Mouse (Mus musculus) forebrain, embryonic 11.5 days (tissue): ENCODE measurements around the gene Smyd3. TPM values are rescaled to one million over a fixed set of nuclear protein-coding genes. Genes with fewer than 3 reads are reported as not detected.

Source experiments
- ATAC-seq: fragments of 200-750 bp; cut with Nextera tagmentation; replicated peaks from 2 replicates; pipeline ENCODE4 v1.8.0; 2017; ENCODE audit warnings: moderate TSS enrichment; ENCODE audit not compliant: low FRiP score
- DNase-seq: peaks from one replicate; pipeline ENCODE4 v3.0.0-alpha.2; 2017; ENCODE audit warnings: low spot score
- H3K27ac ChIP-seq: fragments of 300-500 bp; sonication (generic); 2 replicates; pipeline ENCODE4 v1.5.1; 2014; ENCODE audit warnings: low read depth, low read length
- H3K27me3 ChIP-seq: fragments of 300-500 bp; sonication (generic); 2 replicates; pipeline ENCODE4 v1.6.1; 2014; ENCODE audit warnings: mild to moderate bottlenecking, low read length, mixed read lengths; ENCODE audit not compliant: control insufficient read depth, insufficient read depth
- H3K36me3 ChIP-seq: fragments of 300-500 bp; sonication (generic); 2 replicates; pipeline ENCODE4 v1.6.1; 2014; ENCODE audit warnings: mild to moderate bottlenecking, low read length, moderate library complexity, mixed read lengths; ENCODE audit not compliant: control insufficient read depth, insufficient read depth
- H3K4me1 ChIP-seq: fragments of 300-500 bp; sonication (generic); replicated peaks from 2 replicates; pipeline ENCODE4 v1.6.1; 2014; ENCODE audit warnings: low read length, mixed read lengths; ENCODE audit not compliant: control insufficient read depth, insufficient read depth
- H3K4me2 ChIP-seq: fragments of 300-500 bp; sonication (generic); 2 replicates; pipeline ENCODE4 v1.6.1; 2014; ENCODE audit warnings: low read depth, mild to moderate bottlenecking, low read length, moderate library complexity, mixed read lengths; ENCODE audit not compliant: severe bottlenecking
- H3K4me3 ChIP-seq: fragments of 300-500 bp; sonication (generic); 2 replicates; pipeline ENCODE4 v1.5.1; 2014; ENCODE audit warnings: low read depth, low read length
- H3K9ac ChIP-seq: fragments of 300-500 bp; sonication (generic); 2 replicates; pipeline ENCODE4 v1.6.1; 2014; ENCODE audit warnings: low read length
- H3K9me3 ChIP-seq: fragments of 300-500 bp; sonication (generic); 2 replicates; pipeline ENCODE4 v1.6.1; 2016; ENCODE audit warnings: low read length, mixed read lengths; ENCODE audit not compliant: control insufficient read depth
- WGBS: fragments of 180-500 bp; shearing (Covaris S2); extraction: QIAGEN DNeasy Blood & Tissue Kit; methylation state at CpG from one replicate; pipeline ENCODE4 v1.1.7; 2014; 5-methylcytosine and 5-hydroxymethylcytosine counted together
- polyA plus RNA-seq: library from polyadenylated mRNA; unstranded; fragments of >200 nt; fragmentation: Nextera tagmentation; extraction: Ambion mirVana; gene quantifications from 2 replicates; pipeline ENCODE4 v1.2.1, GENCODE M21; 2014

Smyd3 gene
- polyA plus RNA-seq, 1 experiment from 2014 or later, result 14.1 TPM

GRCm38 (mm10) chr1:179398639-179399038 is 119.2 kb downstream of the Smyd3 start:
- ATAC-seq (no peak), DNase-seq (no peak)
- H3K27ac ChIP-seq, result no peak overlapping the region
- H3K36me3 ChIP-seq, result no peaks in the 10 kb centered on the region
- H3K27me3 ChIP-seq, result no peaks in the 10 kb centered on the region
- 94% methylated on average over 4 of the region's 4 CpGs for WGBS
- no peak overlapping the region for H3K4me2 ChIP-seq
- no peak overlapping the region for H3K9ac ChIP-seq
- H3K9me3 ChIP-seq, result no peaks in the 10 kb centered on the region
- no peaks in the 10 kb centered on the region for H3K4me1 ChIP-seq
- no peak overlapping the region for H3K4me3 ChIP-seq

GRCm38 (mm10) chr1:179386237-179386975 is 131.4 kb downstream of the Smyd3 start:
- 57% methylated on average over 15 of the region's 15 CpGs for WGBS
- no peak overlapping the region for H3K9ac ChIP-seq
- no peaks in the 10 kb centered on the region for H3K36me3 ChIP-seq
- no peak overlapping the region for H3K27ac ChIP-seq
- DNase-seq (peak; percentile 50), ATAC-seq (no peak)
- H3K4me3 ChIP-seq, result no peak overlapping the region
- no peak overlapping the region for H3K4me2 ChIP-seq
- H3K9me3 ChIP-seq, result no peaks in the 10 kb centered on the region
- no peaks in the 10 kb centered on the region for H3K27me3 ChIP-seq
- no peaks in the 10 kb centered on the region for H3K4me1 ChIP-seq

DNA sequence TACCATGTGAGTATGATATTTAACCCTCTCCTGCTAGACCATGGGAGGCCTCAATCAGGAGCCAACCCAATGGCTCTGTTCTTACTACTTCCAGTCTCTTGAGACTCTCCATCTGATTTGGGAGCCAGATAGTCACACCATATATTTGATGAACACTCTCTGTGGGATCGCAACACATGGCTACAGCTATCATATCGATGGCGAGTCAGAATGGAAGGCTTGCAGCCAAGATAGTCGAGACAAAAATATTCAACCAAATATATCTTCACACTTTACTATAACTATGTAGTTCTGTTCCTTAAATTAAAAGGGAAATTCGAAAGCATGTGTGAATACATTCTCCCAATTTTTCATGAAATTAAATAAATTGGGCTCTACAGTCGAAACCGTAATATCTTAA is 132.2 kb downstream of the Smyd3 start:
- no peak overlapping the region for H3K4me2 ChIP-seq
- H3K27me3 ChIP-seq, result no peaks in the 10 kb centered on the region
- H3K4me3 ChIP-seq, result no peak overlapping the region
- no peaks in the 10 kb centered on the region for H3K9me3 ChIP-seq
- no peak overlapping the region for H3K9ac ChIP-seq
- H3K27ac ChIP-seq, result no peak overlapping the region
- no peaks in the 10 kb centered on the region for H3K36me3 ChIP-seq
- no peaks in the 10 kb centered on the region for H3K4me1 ChIP-seq
- ATAC-seq, result no peak
- 96% methylated on average over 7 of the region's 7 CpGs for WGBS
- no peak for DNase-seq

DNA sequence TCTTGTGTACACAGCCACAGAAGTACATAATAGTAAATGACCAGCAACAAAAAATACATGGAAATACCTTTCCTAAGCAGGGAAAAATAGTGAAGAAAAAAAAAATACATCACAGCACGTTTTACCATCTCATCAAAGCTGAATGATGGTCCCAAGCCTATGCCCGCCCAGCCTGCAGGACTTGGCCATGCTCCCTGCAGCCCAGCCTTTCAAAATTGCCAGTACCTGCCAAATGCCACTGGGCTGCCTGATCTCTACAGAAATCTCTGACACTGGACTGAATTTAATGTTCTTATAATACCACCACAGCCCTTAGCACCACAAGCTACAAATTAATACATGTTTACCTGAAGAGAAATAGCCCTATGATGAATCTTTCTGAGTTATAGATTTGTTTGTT is 133.5 kb downstream of the Smyd3 start:
- no peak overlapping the region for H3K4me2 ChIP-seq
- DNase-seq (no peak), ATAC-seq (no peak)
- WGBS, result 68% methylated on average over 2 of the region's 2 CpGs
- no peak overlapping the region for H3K27ac ChIP-seq
- no peaks in the 10 kb centered on the region for H3K27me3 ChIP-seq
- no peaks in the 10 kb centered on the region for H3K36me3 ChIP-seq
- H3K9me3 ChIP-seq, result no peaks in the 10 kb centered on the region
- H3K4me1 ChIP-seq, result no peaks in the 10 kb centered on the region
- no peak overlapping the region for H3K9ac ChIP-seq
- H3K4me3 ChIP-seq, result no peak overlapping the region

- no peak for DNase-seq
- H3K27me3 ChIP-seq, result no peaks in the 10 kb centered on the region
- no peak overlapping the region for H3K9ac ChIP-seq
- no peak for ATAC-seq
- no peaks in the 10 kb centered on the region for H3K9me3 ChIP-seq
- no peak overlapping the region for H3K27ac ChIP-seq
- no peak overlapping the region for H3K4me3 ChIP-seq
- no peak overlapping the region for H3K4me2 ChIP-seq
- H3K4me1 ChIP-seq, result no peaks in the 10 kb centered on the region
- H3K36me3 ChIP-seq, result no peaks in the 10 kb centered on the region
- WGBS, result 89% methylated on average over 4 of the region's 4 CpGs
Measured at GRCm38 (mm10) chr1:179378102-179378501, 139.7 kb downstream of the Smyd3 start.

DNA sequence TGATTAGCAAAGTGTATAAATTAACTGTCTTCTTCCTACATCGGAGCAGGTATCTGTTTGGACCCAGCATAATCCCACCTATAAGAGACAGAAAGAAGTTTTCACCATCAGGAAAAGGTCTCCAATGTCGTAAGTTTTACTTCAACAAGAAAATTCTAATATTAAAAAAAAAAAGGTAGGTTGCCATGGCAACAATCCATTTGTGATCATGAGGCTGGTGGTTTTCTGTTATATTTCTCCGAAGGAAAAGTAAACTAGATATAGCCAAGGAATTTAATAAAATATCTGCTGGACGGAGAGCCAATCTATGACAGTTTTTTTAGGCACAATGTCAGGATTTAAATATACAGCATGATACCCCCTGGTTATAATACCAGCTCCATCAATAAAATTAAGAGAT is 142.9 kb downstream of the Smyd3 start:
- Histone ChIP-seq H3K4me2 (no peak overlapping the region), H3K27ac (no peak overlapping the region), H3K9me3 (no peaks in the 10 kb centered on the region), H3K4me1 (no peaks in the 10 kb centered on the region), H3K36me3 (no peaks in the 10 kb centered on the region), H3K4me3 (no peak overlapping the region), H3K27me3 (no peaks in the 10 kb centered on the region), H3K9ac (no peak overlapping the region)
- DNase-seq, result no peak
- WGBS, result 90% methylated on average over 4 of the region's 4 CpGs
- no peak for ATAC-seq

DNA sequence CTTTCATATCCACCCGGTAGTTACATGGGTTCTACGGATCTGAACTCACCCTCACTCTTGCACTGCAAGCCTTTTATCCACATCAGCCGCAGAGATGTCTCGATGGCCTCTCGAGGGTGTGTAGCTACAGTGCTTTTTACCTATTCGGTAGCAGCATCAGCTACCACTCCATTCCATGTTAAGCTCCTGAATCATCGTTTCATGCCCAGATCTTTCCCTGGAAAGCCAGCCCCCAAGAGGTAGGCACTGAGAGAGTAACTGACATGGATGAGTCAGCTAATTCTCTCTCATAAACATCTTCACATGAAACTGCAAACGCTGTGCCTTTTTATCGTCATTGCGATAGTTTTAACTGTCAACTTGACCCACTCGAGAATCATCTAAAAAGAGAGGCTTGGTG is 143.9 kb downstream of the Smyd3 start:
- Histone ChIP-seq H3K27ac (no peak overlapping the region), H3K27me3 (no peaks in the 10 kb centered on the region), H3K4me1 (no peaks in the 10 kb centered on the region), H3K9me3 (no peaks in the 10 kb centered on the region), H3K4me2 (no peak overlapping the region), H3K9ac (no peak overlapping the region), H3K36me3 (no peaks in the 10 kb centered on the region), H3K4me3 (no peak overlapping the region)
- no peak for DNase-seq
- WGBS, result 95% methylated on average over 11 of the region's 11 CpGs
- ATAC-seq, result no peak

DNA sequence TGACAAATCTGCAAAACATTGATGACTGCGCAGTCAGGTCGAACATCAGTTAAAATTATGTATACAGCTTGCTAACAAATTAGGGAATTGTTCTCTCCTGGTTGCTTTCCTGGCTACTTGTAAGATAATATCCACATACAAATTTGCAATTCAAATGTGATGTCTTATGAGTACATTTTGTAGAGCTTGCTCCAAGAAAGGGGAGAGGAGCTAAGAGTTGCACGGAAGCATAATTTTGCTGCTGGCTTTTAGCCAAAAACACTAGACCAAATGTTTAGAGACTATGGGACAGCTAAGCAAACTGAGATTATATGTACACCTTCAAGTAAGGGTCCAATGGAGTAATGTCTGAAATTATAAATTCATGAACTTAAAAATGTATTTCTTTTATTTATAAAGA is 146.7 kb downstream of the Smyd3 start:
- Histone ChIP-seq H3K36me3 (no peaks in the 10 kb centered on the region), H3K9ac (no peak overlapping the region), H3K4me2 (no peak overlapping the region), H3K27me3 (no peaks in the 10 kb centered on the region), H3K27ac (no peak overlapping the region), H3K4me3 (no peak overlapping the region), H3K9me3 (no peaks in the 10 kb centered on the region), H3K4me1 (no peaks in the 10 kb centered on the region)
- ATAC-seq (no peak), DNase-seq (no peak)
- 89% methylated on average over 3 of the region's 3 CpGs for WGBS

DNA sequence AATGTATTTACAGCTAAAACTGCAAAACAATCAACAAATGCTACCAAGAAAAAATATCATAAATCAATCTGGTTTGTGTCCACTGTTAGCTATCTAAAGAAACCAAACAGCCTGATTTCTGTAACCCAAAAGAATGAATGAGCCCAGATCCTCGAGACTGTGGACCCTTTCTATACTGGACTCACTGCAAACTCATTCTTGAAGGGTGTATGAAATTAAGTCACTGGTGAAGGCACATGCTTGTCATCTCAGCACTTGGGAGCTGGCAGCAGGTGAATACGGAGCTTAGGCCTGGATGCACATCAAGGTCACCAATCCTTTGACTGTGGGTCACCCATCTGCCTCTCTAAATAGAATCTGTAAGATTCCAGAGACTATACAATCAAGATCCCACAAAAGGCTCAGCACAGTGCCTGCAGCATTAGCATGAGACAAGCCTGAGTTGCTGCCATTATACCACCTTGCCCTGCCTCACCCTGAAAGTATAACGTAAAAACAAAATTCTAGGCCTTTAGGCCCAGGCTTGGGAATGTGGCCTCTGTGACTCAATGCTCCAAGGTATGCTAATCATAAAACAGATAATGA is 149.3 kb downstream of the Smyd3 start:
- Histone ChIP-seq H3K9ac (no peak overlapping the region), H3K4me1 (no peaks in the 10 kb centered on the region), H3K9me3 (no peaks in the 10 kb centered on the region), H3K27me3 (no peaks in the 10 kb centered on the region), H3K36me3 (no peaks in the 10 kb centered on the region), H3K4me2 (no peak overlapping the region), H3K27ac (no peak overlapping the region), H3K4me3 (no peak overlapping the region)
- WGBS, result 73% methylated on average over 3 of the region's 3 CpGs
- ATAC-seq (no peak), DNase-seq (no peak)
